Mouse (Mus musculus) erythroblast, embryonic 14.5 days (primary cell): ENCODE results near the gene Atf6.

Experiments used
- GATA1 ChIP-seq: IDR thresholded peaks from 2 replicates; pipeline ENCODE4 v1.6.1; 2012; ENCODE audit warnings: low read length, inconsistent platforms, mixed read lengths
- TAL1 ChIP-seq: IDR thresholded peaks from 3 replicates; pipeline ENCODE4 v1.6.1; 2012; ENCODE audit warnings: low read length, inconsistent platforms, mixed read lengths

- TF ChIP-seq GATA1, result no peak
- TF ChIP-seq TAL1, result no peak
Measured at GRCm38 (mm10) chr1:170741497-170742246, 125.9 kb downstream of the Atf6 start.
